Mouse (Mus musculus) retina, adult 2 months (tissue): ENCODE results near the gene Syngr2.

Experiments
- DNase-seq: peaks from one replicate; pipeline ENCODE4 v3.0.0-alpha.2; 2012; ENCODE audit warnings: low read depth, low spot score

Syngr2 gene

DNA sequence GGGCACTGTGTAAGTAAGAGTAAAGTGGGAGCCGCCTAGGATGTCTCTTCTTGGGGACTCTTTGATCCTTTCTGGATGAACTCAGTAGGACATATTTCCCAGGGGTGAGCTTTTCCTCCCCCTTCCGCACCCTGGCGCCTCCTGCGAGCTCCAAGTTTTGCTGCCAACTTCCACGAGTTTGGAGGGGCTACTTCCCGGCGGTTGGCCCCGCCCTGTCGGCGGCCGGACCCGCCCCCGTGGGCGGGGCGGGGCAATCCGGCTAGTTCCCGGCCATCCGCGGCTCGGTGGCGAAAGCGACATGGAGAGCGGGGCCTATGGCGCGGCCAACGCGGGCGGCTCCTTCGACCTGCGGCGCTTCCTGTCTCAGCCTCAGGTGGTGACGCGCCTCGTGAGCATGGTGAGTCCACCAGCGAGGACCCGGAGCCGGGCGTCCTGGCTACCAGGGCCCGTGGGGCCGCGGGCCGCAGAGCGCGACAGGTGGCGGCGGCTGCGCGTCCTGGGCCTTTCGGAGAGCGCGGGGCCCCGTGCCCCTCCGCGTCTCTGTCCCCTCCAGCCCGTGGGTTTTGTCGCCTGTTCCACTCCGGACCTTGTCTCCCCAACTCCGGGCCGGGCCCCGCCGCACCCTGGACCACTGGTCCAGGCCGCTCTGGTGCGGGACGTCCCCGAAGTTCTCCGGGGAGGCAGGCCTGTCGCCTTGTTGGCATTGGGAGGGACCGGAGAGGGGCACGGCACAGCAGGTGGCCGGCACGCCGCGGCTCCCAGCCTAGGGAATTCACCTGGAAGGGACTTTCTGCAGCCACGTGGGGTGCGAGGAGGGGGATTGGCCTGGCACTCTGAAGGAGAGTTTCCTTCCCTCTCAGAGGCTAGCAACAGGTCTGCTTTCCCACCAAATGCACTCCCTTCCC, at the start of gene Syngr2, which contains the start of gene Gm20708:
Gene Syngr2 (plus strand): TSS at position 262 of the 905 bp plus-strand sequence.
Gene Gm20708 (plus strand): TSS at position 262 of the 905 bp plus-strand sequence.
- DNase-seq = no peak

DNA sequence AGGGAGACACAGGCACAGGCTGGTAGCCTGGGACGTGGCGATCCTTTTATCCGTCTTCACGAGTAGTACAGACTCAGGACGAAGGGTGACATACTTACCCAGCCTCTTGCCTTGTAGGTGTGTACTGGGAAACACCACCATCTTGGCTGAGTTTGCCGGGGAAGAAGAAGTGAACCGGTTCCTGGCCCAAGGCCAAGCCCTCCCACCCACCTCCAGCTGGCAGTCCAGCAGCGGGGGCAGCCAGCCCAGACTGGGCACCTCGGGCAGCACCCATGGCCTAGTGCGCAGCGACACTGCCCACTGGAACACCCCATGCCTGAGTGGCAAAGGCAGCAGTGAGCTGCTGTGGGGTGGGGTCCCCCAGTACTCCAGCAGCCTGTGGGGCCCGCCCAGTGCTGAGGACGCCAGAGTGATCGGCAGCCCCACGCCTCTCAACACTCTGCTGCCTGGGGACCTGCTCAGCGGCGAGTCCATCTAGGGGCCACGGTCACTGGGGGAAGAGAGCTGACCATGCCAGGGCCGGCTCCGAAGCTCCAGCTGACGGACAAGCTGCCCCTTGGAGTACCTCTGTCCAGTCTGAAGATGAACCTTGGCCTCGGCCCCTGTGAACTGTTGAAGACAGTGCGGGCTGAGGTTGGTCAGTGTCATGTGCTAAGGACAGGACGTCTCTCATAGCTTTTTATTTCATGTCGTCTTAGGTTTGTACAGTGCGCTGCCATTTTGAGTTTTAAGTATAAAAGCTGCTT, 48.9 kb upstream of the Syngr2 start:
- DNase-seq = no peak

DNA sequence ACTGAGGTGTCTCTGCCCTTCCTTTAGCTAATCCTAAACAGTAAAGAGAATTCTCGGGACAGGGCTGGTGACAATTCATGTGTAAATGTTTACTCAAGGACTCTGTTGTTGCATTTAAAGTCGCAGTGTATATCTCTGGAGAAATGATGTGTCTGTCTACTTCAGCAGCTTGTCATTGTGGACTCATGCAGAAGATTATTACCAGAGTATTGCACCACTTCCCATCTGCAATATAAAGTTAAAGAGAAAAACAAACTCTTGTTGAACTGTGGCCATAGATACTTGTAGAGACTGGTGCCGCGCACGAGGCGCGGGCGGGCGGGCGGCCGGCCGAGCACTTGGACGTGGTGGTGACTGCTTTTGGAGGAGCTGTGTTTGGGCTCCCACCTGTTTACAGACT, 47.7 kb upstream of the Syngr2 start:
- no peak for DNase-seq

DNA sequence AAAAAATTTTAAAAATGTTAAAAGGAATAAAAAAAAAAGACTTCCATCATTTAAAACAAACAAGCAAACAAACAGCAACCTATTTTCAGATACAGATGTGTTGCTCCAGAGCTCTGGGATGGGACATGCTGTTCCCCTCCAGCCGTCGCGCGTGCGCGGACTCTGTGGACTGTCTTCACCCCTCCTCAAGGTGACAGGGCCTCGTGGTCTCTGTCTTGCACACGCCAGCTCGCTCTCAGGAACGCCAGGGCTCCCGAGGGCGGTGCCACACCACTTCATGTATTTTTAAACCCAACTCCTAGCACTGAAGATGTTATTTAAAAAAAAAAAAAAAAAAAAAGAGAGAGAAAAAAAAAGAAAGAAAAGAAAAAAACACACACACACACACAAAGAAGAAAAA, 47.2 kb upstream of the Syngr2 start:
- DNase-seq = no peak

DNA sequence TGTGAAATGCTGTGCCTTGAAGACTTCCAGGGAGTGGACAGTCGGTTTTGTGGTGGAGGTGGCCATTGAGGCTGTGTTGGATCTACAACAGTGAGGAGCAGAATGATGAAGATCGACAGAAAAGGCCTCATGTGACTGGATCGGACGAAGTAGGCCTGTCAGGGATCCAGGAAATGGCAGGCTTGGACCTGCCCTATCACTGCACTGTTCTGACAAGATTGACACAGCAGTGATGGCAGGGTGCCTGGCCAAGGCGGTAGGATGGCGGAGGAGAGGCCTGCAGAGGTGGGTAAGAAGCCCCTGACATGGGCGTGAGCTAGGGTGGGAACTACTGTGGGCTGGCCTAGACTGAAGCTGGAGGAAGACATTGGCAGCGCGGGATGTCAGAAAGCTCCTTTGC, 45.1 kb upstream of the Syngr2 start:
- DNase-seq = no peak

DNA sequence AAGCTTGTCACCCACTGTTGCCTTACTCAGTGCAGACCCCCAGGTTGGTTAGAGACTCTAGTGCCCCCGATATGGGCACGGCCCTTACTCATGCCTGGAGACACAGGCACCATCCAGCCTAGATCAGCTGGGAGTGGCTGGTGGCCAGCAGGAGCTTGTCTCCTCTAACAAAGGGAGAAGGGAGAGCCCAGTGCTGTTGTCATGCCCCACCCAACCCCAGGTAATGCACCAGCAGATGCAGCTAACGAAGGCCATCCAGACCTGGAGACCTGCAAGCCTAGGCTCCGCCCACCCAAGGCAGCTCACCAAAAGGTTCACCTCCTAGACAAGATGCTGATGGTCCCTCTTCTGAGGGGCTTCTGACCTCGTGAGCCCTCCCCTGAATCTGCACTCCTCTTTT, 44.1 kb upstream of the Syngr2 start:
- no peak for DNase-seq

DNA sequence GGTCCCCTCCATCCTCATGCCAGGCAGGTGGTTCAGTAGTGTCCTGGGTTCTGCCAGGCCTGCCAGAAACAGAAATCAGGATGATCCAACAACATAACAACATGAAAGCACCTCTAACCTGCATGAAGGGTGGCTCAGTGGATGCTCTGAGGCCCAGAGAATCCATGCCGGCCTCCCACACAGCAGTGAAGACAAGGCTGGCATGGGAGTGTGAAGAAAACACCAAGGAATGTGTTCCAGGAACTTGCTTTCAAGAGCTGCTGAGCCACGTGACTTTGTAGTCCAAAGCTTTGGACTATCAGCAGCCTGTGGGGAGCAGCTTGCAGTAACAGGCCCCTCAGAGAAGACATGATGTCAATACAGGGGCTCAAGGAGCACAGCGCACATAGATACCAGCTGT, 43.2 kb upstream of the Syngr2 start:
- DNase-seq = no peak

DNA sequence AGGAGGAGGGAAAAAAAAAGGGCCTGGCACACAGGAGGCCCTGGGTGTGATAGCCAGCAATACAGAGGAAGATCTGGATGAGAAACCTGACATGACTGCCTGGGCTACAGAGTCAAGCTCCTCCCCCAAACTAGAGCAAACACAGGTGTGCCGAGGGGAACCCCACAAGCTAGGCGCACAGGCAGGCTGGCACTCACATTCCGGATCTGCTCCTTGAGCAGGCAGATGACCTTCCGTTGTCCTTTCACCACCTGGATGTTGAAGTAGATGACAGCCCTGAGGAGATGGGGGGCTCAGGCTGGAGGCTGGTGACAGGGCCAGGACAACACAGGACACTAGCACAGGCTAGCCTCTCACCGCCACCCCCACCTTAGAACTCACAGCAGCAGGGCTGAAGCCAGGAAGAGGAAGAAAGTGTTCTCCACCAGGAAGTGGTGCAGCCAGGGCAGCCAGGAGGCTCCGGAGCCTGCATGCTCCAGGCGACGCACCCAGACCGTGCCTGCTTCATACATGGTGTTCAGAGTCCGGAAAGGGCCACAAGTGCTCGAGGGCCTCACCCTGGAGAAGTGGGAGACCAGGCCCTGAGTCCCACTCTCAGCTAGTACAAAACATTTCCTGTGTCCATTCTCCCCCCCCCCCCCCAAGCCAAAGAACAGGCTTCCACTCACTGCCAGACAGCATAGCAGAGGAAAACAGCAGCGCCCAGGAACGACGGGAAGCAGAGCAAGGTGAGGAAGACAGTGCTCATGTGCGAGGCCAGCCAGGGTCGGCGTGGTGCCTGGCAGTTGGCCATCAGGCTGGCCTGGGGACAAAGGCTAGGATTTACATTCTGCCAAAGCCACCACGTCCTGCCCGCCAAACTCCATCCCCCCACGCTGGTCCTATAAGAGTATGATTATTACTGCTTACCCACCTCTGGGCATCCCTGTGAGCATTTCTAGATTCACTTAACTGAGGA, 40.5 kb upstream of the Syngr2 start:
- no peak for DNase-seq

DNA sequence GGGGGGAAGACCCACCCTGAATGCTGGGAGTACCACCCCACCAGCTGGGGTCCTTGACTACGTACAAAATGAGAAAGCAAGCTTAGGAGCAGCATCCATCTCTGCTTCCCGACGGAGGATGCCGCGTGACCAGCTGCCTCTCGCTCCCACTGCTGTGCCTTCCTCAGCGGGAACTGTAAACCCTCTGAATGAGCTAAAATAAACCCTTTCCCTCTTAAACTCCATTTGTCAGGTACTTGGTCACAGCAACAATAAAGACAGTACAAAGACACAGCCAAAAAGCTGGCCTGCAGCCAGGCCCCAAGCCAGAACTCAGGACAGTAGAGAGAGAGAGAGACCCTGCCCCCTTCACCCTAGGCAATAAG, 39.8 kb upstream of the Syngr2 start:
- no peak for DNase-seq

DNA sequence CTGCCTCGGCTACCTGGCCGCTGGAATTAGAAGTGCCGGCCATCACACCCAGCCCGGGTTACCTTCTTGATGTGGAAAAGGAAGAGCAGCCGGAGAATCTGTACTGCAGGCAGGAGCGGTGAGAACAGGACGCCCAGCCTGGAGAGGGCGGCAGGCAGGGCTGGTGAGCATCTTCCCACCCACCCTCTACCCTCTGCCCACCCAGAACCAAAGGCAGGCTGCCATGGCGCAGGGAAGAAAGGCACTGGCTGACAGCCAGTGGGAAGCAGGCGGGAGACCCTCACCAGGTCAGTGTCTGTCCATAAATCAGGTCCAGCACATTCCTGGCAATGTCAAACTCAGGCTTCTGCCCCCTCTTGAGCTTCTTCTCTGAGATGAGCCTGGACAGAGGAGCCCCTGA, 39.1 kb upstream of the Syngr2 start:
- DNase-seq = no peak

DNA sequence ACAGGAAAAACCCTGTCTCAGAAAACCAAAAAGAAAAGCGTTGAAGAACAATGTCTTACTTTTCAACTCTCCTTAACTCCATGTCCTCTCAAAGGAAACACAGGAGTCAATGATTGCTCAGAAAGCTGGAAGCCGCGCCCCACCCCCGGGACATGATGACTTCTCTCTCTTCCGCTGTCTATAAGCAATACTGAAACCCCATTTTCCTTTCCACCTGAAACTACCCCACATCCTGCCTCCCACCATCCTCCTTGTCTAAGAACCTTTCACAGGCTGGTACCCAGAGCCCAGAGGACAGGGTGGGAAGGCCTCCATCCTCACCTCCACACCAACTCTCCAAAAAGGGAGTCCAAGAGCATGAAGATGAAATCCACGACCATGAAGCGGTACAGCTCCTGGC, 37.1 kb upstream of the Syngr2 start:
- no peak for DNase-seq

DNA sequence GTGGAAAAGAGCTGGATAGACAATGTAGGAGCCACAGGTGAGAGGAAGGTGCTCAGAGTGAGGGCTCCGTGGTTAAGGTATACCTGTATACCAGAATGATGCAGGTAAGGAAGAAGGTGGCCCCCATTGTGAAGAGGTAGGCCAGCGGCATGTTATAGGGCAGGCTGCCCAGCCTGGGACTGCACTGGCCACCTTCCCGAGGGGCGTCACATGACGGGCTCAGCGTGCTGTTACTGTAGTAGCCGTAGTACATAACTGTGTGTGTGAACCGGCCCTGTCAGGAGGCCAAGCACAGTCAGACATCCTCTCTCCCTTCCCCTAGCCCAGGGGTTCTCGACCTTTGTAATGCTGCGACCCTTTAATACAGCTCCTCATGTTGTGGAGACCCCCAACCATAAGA, 34.5 kb upstream of the Syngr2 start:
- no peak for DNase-seq

DNA sequence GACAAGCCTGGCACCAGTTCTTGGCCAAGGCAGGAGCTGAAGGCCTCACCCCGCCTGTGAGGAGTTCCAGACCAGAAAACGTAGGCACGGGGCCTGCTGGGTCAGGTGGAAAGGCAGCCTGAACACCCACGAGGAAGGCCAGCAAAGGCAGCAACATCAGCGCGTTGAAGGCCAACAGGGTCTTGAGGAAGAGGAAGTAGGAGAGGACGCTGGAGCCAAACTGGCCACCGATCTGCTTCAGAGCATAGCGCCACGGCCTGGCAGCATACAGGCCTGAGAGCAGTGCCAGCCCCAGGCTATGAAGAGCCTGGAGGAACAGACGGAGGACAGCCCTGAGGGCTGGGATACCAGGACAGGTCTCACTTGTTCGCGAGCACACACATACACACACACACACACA, 33.9 kb upstream of the Syngr2 start:
- DNase-seq = no peak

DNA sequence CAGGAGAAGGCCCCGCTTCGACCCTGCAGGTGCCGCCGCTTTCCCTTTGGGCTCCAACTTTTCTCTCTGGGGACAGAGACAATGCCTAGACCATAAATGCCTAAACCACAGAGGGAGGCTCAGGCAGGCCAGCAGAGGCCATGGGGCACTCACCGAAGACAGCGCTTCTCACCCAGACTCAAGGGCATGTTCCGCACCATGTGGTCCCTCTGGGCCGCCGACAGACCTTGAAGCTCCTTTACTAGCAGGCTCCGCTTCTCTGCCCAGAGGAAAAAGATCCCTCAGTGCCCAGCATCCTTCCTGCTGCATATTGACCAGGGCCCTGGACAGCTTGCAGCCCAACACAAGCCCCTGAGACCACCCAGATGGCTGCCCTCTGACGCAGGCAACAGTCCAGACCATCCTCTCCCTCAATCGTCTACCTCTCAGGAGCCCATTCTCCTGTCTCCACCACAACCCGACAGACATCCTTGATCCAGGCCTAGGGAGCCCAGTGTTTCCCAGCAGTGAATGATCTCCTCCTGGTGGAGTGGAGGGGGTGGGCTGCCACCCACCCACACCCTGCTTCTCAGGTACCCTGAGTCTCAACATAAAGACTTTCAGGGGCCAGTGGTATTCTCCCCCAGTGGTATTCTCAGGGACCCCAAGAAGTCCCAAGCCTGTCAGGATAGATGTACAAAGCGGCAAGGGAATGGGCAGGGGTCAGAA, 33.2 kb upstream of the Syngr2 start:
- DNase-seq = no peak

DNA sequence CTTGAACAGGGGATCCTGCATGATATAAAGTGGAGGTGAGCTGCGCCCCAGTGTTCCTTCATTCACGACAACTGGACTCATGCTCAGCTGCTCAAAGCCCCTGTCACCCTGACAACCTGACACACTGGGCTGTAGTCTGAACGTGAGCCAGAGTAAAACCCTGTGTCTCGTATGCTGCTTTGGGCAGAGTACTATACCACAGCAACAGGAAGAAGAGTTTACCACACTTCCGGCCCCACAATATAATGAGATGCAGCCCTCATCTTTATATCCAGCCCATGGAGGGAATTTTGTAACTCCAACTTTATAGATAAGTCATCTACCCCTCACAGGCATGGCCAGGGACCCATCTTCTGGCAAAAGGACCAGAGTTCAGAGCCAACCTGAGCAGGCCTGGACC, 32.4 kb upstream of the Syngr2 start:
- no peak for DNase-seq

DNA sequence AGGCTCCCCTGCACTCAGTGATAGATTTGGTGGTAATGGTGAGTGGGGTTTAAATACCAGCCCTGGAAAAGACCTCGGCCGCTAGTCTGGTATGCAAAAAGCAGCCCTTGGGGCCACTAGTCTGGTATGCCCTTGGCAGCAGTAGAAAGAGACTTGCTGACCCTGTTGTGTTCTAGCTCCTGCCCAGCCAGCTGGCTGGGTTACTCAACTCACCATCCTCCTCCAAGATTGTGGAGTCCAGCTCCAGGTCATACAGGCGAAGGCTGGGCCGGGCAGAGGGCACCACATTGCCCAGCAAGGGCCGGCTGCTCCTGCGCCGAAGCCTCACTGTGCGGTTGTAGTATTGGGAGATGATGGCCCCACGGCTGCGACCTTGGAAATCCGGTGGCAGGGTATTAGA, 31.4 kb upstream of the Syngr2 start:
- DNase-seq = no peak

DNA sequence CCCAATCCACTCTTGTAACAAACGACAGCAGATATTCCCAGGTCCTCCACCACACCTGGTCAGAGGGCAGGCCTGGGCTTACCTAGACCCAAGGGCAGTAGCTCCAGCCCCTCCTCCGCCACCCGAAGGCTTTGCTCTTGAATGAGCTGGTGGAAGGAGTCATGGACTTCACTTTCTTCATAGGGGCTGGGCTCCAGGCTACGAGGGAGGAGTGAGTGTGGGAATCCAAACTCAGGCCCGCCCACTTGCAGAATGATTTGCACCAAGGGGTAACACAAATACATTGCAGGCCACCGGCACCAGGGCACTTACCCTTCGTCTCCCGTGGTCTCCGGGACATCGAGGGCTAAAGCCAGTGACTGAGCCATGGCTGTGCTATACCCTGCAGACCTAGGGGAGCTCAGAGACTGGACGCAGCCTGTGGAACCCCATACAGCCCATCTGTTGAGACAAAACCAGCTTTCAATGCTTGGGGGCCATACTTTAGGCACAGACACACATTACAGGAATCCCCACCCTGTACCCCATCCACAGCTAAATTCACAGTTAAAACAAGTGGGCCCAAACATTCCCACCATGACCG, 30.5 kb upstream of the Syngr2 start:
- DNase-seq = no peak

DNA sequence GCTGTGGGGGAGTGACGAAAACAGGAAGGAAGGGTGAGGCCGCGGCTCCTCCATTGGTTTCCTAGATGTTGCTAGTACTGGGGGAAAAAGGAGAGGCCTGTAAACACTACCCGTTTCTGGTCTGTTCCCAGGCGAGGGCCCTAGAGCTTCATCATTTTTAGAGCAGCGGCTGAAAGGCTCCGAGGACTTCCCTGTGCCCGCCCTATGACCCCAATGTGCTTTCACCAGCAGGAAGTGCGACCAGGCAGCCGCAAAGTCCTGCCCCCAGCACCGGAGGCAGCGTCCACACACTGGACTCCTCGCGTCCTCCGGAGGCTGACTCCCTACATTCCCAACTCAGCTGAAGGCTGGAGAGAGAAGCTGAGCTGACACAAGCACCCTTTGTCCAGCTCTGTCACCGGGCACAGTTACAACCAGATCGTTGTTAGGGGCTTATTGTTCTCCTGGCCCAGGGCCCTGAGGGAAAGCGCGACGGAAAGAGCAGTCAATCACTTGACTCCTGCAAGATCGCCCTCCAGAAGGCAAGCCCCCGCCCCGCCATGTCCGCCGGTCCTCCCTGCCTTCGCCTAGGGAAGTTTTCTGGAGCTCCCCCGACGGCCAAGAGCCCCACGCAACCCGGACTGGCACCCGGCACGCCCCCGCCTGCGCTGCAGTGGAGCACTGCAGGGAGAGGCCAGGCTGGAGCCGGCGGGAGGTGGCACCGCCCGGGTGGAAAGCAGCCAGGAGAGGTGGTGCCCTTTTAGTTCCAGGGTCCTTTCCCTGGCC, 29.9 kb upstream of the Syngr2 start:
- DNase-seq = no peak

DNA sequence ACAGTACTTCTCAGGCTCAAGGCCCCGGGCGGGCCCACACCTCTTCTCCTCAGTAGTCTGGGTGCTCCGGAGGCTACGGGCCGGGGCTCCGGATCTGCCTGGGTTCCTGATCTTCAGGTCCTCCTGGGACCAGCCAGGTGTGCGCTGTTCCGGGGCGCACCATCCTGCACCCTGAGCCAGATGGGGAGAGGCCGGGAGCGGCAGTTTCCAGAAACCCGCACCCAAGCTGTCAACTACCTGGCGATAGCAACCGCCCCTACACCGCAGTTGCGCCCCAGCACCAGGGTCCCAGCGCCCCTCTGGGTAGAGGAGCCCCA, 29.3 kb upstream of the Syngr2 start:
- DNase-seq = no peak

DNA sequence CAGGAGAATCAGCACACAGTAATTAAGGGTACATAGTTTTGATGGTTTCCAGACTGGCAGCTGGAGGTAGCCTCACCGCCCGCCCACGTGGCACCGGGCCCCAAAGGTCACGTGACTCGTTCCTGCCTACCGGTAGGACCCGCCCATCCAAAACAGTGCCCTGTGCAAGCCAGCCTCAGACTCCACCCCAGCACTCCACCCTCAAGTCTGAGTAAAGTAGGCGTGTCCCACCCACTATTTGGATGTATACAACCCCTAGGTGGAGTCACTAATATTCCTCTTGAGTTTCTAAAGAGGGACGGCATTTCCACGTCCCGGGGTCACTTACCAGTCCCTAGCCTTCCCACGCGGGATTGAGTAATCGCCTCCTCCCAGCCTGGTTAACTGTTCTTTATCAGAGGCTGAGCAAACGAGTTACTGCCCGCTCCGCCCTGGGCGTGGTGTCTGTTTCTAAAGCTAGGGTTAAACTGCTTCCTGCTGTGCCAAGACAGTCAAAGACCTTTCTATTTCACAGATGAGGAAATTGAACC, 28.8 kb upstream of the Syngr2 start:
- DNase-seq = no peak
